Mouse (Mus musculus) lung, postnatal 0 days (tissue): ENCODE measurements around the gene Ltb4r1. TPM values are rescaled to one million over a fixed set of nuclear protein-coding genes. Genes with fewer than 3 reads are reported as not detected.

Experiments used
- ATAC-seq: fragments of 200-750 bp; cut with Nextera tagmentation; 2 replicates; pipeline ENCODE4 v1.8.0; 2017; ENCODE audit warnings: moderate library complexity
- DNase-seq: peaks from one replicate; pipeline ENCODE4 v3.0.0-alpha.2; 2016; ENCODE audit warnings: low spot score
- H3K27ac ChIP-seq: fragments of 300-500 bp; sonication (generic); 2 replicates; pipeline ENCODE4 v1.5.1; 2014; ENCODE audit warnings: antibody characterized with exemption, mild to moderate bottlenecking, low read length, mixed read lengths
- H3K27me3 ChIP-seq: fragments of 300-500 bp; sonication (generic); replicated peaks from 2 replicates; pipeline ENCODE4 v1.6.1; 2014; ENCODE audit warnings: low read length, mixed read lengths; ENCODE audit not compliant: insufficient read depth
- H3K36me3 ChIP-seq: fragments of 300-500 bp; sonication (generic); 2 replicates; pipeline ENCODE4 v1.6.1; 2014; ENCODE audit warnings: low read length, mixed read lengths; ENCODE audit not compliant: insufficient read depth
- H3K4me1 ChIP-seq: fragments of 300-500 bp; sonication (generic); 2 replicates; pipeline ENCODE4 v1.6.1; 2014; ENCODE audit warnings: antibody characterized with exemption, low read depth, low read length, mixed read lengths; ENCODE audit not compliant: insufficient read depth
- H3K4me2 ChIP-seq: fragments of 300-500 bp; sonication (generic); replicated peaks from 2 replicates; pipeline ENCODE4 v1.6.1; 2014; ENCODE audit warnings: low read depth, mild to moderate bottlenecking, low read length, moderate library complexity, mixed read lengths
- H3K4me3 ChIP-seq: fragments of 300-500 bp; sonication (generic); 2 replicates; pipeline ENCODE4 v1.5.1; 2014; ENCODE audit warnings: low read depth, low read length
- H3K9ac ChIP-seq: fragments of 300-500 bp; sonication (generic); replicated peaks from 2 replicates; pipeline ENCODE4 v1.6.1; 2014; ENCODE audit warnings: low read depth, mild to moderate bottlenecking
- H3K9me3 ChIP-seq: fragments of 300-500 bp; sonication (generic); 2 replicates; pipeline ENCODE4 v1.6.1; 2016; ENCODE audit warnings: low read length, mixed read lengths
- CTCF ChIP-seq: IDR thresholded peaks from 2 replicates; pipeline ENCODE4 v1.5.1; 2016; ENCODE audit warnings: antibody characterized with exemption, mild to moderate bottlenecking
- EP300 ChIP-seq: IDR thresholded peaks from 2 replicates; pipeline ENCODE4 v1.6.1; 2016; ENCODE audit warnings: antibody characterized with exemption, mild to moderate bottlenecking, control low read depth
- WGBS: fragments of 180-500 bp; shearing (Covaris S2); extraction: QIAGEN DNeasy Blood & Tissue Kit; methylation state at CpG from one replicate; pipeline ENCODE4 v1.1.7; 2014; 5-methylcytosine and 5-hydroxymethylcytosine counted together
- polyA plus RNA-seq: library from polyadenylated mRNA; unstranded; fragments of >200 nt; fragmentation: Nextera tagmentation; extraction: Ambion mirVana; gene quantifications from 2 replicates; pipeline ENCODE4 v1.2.1, GENCODE M21; 2015

Gene Ltb4r1
- polyA plus RNA-seq, 1 experiment from 2014 or later, result 4.6 TPM

DNA sequence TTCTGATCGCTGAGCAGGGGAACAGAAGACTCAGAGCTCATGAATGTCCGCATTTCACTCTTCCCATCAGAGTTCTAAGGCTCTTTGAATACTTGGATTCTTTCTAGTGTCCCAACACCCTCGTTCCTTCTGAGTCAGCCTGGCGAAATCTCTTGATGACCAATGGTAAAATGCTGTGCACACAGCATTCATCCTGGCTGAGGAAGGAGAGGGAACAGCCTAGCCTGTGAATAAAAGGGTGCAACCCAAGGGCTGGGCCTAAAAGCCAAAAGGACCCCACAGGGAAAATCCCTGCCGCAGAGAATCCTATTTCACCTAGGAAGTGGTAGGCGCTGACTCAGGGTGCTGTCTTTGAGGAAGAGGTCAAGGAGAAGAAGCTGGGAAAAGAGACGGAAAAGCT is 35.6 kb upstream of the Ltb4r1 start:
- no peak overlapping the region for H3K4me3 ChIP-seq
- no peaks in the 10 kb centered on the region for H3K9me3 ChIP-seq
- H3K27ac ChIP-seq, result no peak overlapping the region
- no peaks in the 10 kb centered on the region for H3K36me3 ChIP-seq
- WGBS, result 52% methylated on average over 7 of the region's 7 CpGs
- no peak for DNase-seq
- no peak overlapping the region for H3K4me2 ChIP-seq
- no peaks in the 10 kb centered on the region for H3K27me3 ChIP-seq
- no peak overlapping the region for H3K9ac ChIP-seq
- H3K4me1 ChIP-seq, result no peaks in the 10 kb centered on the region
- ATAC-seq, result no peak
- TF ChIP-seq CTCF, result no peak
- TF ChIP-seq EP300, result no peak

DNA sequence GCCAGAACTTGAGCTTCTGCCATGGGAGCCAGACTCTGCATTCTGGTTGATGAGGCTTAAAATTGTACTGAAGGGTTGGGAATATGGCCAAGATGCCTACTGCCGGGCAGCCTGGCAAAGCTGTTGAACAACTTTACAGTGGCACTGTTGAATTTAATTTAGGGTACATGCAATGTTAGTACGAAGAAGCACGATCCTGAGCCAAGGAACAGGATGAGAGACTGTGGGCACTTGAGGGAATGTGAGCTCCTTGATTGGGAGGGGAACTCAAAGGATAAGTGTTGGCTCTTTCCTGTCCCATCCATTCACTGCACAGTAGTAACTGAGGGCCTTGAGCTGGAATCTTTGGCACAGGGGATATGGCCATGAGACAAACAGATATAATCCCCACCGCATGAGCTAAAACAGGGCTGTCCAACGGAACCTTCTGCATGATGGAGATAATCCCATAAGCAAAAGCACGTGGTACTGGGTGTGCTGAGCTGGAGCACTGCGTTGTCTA is 35.2 kb upstream of the Ltb4r1 start:
- no peak overlapping the region for H3K9ac ChIP-seq
- no peaks in the 10 kb centered on the region for H3K4me1 ChIP-seq
- no peak overlapping the region for H3K4me3 ChIP-seq
- no peak overlapping the region for H3K27ac ChIP-seq
- ATAC-seq (no peak), DNase-seq (peak; percentile 23)
- no peaks in the 10 kb centered on the region for H3K36me3 ChIP-seq
- H3K4me2 ChIP-seq, result no peak overlapping the region
- TF ChIP-seq EP300 (no peak), CTCF (no peak)
- H3K27me3 ChIP-seq, result no peaks in the 10 kb centered on the region
- WGBS, result 65% methylated on average over 7 of the region's 7 CpGs
- no peaks in the 10 kb centered on the region for H3K9me3 ChIP-seq

DNA sequence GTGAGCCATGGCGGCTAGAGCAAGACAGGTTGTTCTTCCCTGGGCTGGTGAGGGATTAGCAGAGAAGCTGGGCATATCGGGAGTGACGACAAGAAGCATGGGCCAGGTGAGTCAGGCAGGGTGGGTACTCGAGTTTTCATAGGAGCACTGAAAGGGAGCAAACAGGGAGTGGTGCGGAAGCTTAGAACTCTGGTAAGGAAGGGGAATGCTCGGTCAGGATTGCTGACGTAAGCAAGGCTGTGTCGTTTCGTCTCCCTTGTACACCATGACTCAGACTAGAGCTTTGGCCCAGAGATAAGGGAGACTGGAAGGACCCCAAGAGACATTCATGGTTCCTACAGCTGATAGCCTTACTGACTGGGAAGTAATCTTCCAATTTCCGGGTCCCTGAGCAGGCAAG is 31.9 kb upstream of the Ltb4r1 start:
- H3K4me2 ChIP-seq, result no peak overlapping the region
- WGBS, result 66% methylated on average over 10 of the region's 10 CpGs
- ATAC-seq (no peak), DNase-seq (no peak)
- H3K9me3 ChIP-seq, result no peaks in the 10 kb centered on the region
- no peak for TF ChIP-seq CTCF
- no peak for TF ChIP-seq EP300
- H3K27ac ChIP-seq, result no peak overlapping the region
- no peaks in the 10 kb centered on the region for H3K27me3 ChIP-seq
- H3K36me3 ChIP-seq, result no peaks in the 10 kb centered on the region
- H3K9ac ChIP-seq, result no peak overlapping the region
- H3K4me1 ChIP-seq, result no peaks in the 10 kb centered on the region
- H3K4me3 ChIP-seq, result no peak overlapping the region

DNA sequence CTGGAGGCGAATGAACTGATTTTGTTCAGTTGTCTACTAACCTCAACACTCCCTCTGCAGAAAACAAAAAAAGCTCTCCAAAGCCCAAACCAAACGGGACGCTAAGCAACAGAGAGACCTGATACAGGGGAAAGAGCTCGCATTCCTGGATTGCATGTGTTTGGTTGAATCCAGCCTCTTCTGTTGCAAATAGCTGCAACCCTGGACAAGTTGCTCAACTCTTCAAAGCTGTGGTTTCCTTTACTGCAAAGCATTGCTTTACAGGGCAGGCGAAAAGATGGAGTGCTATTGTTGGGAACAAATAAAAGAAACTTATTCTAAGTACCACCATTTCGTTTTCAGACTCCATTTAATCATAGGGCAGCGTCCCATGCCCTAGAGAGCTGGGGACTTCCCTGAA is 30.9 kb upstream of the Ltb4r1 start:
- DNase-seq, result no peak
- Histone ChIP-seq H3K4me3 (no peak overlapping the region), H3K27ac (no peak overlapping the region), H3K27me3 (no peaks in the 10 kb centered on the region), H3K4me1 (no peaks in the 10 kb centered on the region), H3K4me2 (no peak overlapping the region), H3K9ac (no peak overlapping the region), H3K36me3 (no peaks in the 10 kb centered on the region; the same call in 1 of the 2 replicates), H3K9me3 (no peaks in the 10 kb centered on the region)
- 74% methylated on average over 7 of the region's 7 CpGs for WGBS
- ATAC-seq, result no peak
- TF ChIP-seq CTCF (no peak), EP300 (no peak)

DNA sequence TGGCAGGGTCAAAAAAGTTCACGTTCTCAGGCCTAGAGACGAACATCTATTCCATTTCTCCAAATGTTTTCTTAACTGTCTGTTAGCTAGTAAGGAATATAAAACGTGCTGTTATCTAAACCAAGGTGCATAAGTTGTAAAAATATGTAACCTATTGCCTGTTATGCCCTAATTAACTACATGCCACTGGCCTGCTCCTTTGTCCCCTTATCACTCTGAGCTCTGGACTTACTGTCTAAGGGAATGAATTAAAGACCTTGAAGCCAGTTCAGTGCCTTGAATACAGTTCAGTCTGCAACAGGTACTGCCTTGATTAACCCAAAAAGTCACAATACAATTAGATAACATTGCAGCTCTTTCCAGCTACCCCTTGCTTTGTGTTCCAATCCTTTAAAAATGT is 30.4 kb upstream of the Ltb4r1 start:
- Histone ChIP-seq H3K9ac (no peak overlapping the region), H3K9me3 (no peaks in the 10 kb centered on the region), H3K27me3 (no peaks in the 10 kb centered on the region), H3K36me3 (peaks cover 4% of the 10 kb centered on the region), H3K4me1 (no peaks in the 10 kb centered on the region), H3K27ac (no peak overlapping the region), H3K4me3 (no peak overlapping the region), H3K4me2 (no peak overlapping the region)
- whole genome bisulfite sequencing, result 38% methylated on average over 3 of the region's 3 CpGs
- TF ChIP-seq CTCF (no peak), EP300 (no peak)
- no peak for ATAC-seq
- no peak for DNase-seq

DNA sequence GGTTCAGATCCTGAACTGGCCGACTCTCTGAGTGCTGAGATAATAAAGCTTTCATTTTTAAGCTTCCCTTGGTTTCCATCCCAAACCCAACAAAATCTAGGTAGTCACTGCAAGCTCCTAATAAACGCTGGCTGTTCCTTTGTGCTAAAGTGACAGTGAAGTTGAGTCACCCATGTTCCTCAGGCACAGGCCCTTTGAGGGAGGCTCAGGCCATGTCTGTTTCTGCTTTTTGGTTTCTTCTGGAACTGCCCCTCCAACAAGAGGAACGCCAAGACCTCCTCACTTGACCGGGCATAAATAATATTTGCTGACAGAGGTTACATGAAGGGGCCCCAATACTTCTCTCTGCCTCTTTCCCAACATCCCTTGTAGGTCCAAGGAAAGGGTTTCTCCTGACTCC is 30.0 kb upstream of the Ltb4r1 start:
- no peak overlapping the region for H3K9ac ChIP-seq
- H3K9me3 ChIP-seq, result no peaks in the 10 kb centered on the region
- TF ChIP-seq CTCF (no peak), EP300 (no peak)
- no peak overlapping the region for H3K4me3 ChIP-seq
- no peak overlapping the region for H3K27ac ChIP-seq
- ATAC-seq (no peak), DNase-seq (no peak)
- H3K27me3 ChIP-seq, result no peaks in the 10 kb centered on the region
- no peaks in the 10 kb centered on the region for H3K4me1 ChIP-seq
- WGBS, result 71% methylated on average over 4 of the region's 4 CpGs
- peaks cover 8% of the 10 kb centered on the region for H3K36me3 ChIP-seq
- no peak overlapping the region for H3K4me2 ChIP-seq
